Comparison of ENCODE assay signal across 8 mouse cellular contexts in the genomic region with DNA sequence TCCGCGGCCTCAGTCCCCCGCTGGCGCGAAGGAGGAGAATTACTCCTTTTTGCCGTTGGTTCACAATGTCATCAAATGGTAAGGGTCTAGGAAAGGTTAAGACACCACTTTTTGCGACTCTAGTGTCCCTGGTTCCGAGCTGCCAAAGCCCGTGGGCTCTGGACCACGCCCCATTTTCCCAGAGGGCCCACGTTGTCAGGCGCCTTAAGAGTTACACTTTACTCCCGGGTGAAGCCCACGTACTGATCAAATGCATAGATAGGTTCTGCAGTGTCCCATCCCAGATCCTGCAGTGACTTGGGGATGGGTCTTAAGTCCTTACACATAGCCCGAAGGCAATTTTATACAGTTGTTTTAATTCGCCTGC. TPM values are rescaled to one million over a fixed set of nuclear protein-coding genes. Genes with fewer than 3 reads are reported as not detected.
DNase-seq lines count a peak whose midpoint lies in the region; ATAC-seq and TF ChIP-seq lines count a peak whose summit lies in the region.

No protein-coding gene starts in this region.

- H3ac ChIP-seq in myocyte (ENCODE audit: control insufficient read depth, insufficient read length): peak overlapping the region; percentile 85

- H3K9ac ChIP-seq in embryonic facial prominence, embryonic 13.5 days: peak overlapping the region; percentile 98
- H3K9ac ChIP-seq in limb, embryonic 12.5 days (replicated peaks): peak overlapping the region; percentile 96

- peaks cover 26% of the 10 kb centered on the region for H3K79me2 ChIP-seq in myocyte (ENCODE audit: control insufficient read depth, insufficient read depth)

- H3K27ac ChIP-seq in embryonic facial prominence, embryonic 13.5 days: peak overlapping the region; percentile 76
- H3K27ac ChIP-seq in limb, embryonic 12.5 days: peak overlapping the region; percentile 67

- DNase-seq in gastrocnemius, adult 18-20 months (ENCODE audit: low spot score): peak; percentile 9
- DNase-seq in gastrocnemius, postnatal 36 days: no peak
- peak; percentile 46 for DNase-seq in 416B (ENCODE audit: low read depth)
- no peak for DNase-seq in frontal cortex, adult 2 months (ENCODE audit: extremely low spot score in 1 of 2, low spot score in 1 of 2)
- DNase-seq in gastrocnemius, postnatal 14 days: no peak

- peaks cover 22% of the 10 kb centered on the region for H3K4me1 ChIP-seq in embryonic facial prominence, embryonic 13.5 days
- peaks cover 16% of the 10 kb centered on the region; the same call in 1 of the 2 replicates for H3K4me1 ChIP-seq in limb, embryonic 12.5 days (replicated peaks)

- intact Hi-C loops in gastrocnemius, postnatal 36 days (cut with DNase I): no loop called here
- intact Hi-C loops in gastrocnemius, postnatal 14 days (cut with DNase I; ENCODE audit: low total_unique reads): no loop called here

- H3K36me3 ChIP-seq in embryonic facial prominence, embryonic 13.5 days: no peaks in the 10 kb centered on the region
- no peaks in the 10 kb centered on the region; the same call in 1 of the 2 replicates for H3K36me3 ChIP-seq in limb, embryonic 12.5 days
- no peaks in the 10 kb centered on the region for H3K36me3 ChIP-seq in myocyte (ENCODE audit: control insufficient read depth, insufficient read depth)

- no peak for TF ChIP-seq POLR2A in myocyte (IDR thresholded peaks at IDR 0.05; ENCODE audit: insufficient read length, low read depth)

- no peak for ATAC-seq in embryonic facial prominence, embryonic 13.5 days (ENCODE audit: insufficient number of reproducible peaks, insufficient read depth, low FRiP score, low TSS enrichment, low read depth)
- ATAC-seq in limb, embryonic 12.5 days (ENCODE audit: insufficient number of reproducible peaks, insufficient read depth, low FRiP score, low TSS enrichment, low read depth): no peak

- H3K9me3 ChIP-seq in embryonic facial prominence, embryonic 13.5 days: no peaks in the 10 kb centered on the region
- no peaks in the 10 kb centered on the region for H3K9me3 ChIP-seq in limb, embryonic 12.5 days

- H3K27me3 ChIP-seq in embryonic facial prominence, embryonic 13.5 days: no peaks in the 10 kb centered on the region
- H3K27me3 ChIP-seq in limb, embryonic 12.5 days: no peaks in the 10 kb centered on the region
- no peaks in the 10 kb centered on the region for H3K27me3 ChIP-seq in myocyte (ENCODE audit: control insufficient read depth, insufficient read depth, insufficient read length)

- WGBS in embryonic facial prominence, embryonic 13.5 days: 3% methylated on average over 16 of the region's 16 CpGs
- WGBS in limb, embryonic 12.5 days: 3% methylated on average over 16 of the region's 16 CpGs

- peak overlapping the region; percentile 98 for H3K4me3 ChIP-seq in embryonic facial prominence, embryonic 13.5 days
- peak overlapping the region; percentile 89 for H3K4me3 ChIP-seq in limb, embryonic 12.5 days (replicated peaks)
- peak overlapping the region; percentile 81 for H3K4me3 ChIP-seq in myocyte

- peak overlapping the region; percentile 83 for H3K4me2 ChIP-seq in embryonic facial prominence, embryonic 13.5 days
- peak overlapping the region; percentile 84 for H3K4me2 ChIP-seq in limb, embryonic 12.5 days
- peak overlapping the region; percentile 99 for H3K4me2 ChIP-seq in myocyte (ENCODE audit: low read depth)

TF ChIP-seq in myocyte, 11 proteins besides CTCF, POLR2A, EP300 and RAD21:
- TF ChIP-seq E2F4 (IDR thresholded peaks at IDR 0.05; ENCODE audit: insufficient read depth): no peak
- no peak for TF ChIP-seq MYOD1 (IDR thresholded peaks at IDR 0.05; ENCODE audit: control insufficient read depth in 1 of 3, insufficient read length in 2 of 3, low read depth in 2 of 3)
- no peak for TF ChIP-seq SRF (IDR thresholded peaks at IDR 0.05; ENCODE audit: control insufficient read depth, insufficient read length, low read depth)
- no peak for TF ChIP-seq REST (IDR thresholded peaks at IDR 0.05; ENCODE audit: insufficient read depth, insufficient read length)
- no peak for TF ChIP-seq CEBPB (IDR thresholded peaks at IDR 0.05; ENCODE audit: insufficient read depth, poor library complexity, severe bottlenecking)
- TF ChIP-seq POLR2AphosphoS2 (IDR thresholded peaks at IDR 0.05; ENCODE audit: insufficient read length, low read depth): no peak
- no peak for TF ChIP-seq TCF3 (IDR thresholded peaks at IDR 0.05; ENCODE audit: insufficient read length, low read depth)
- no peak for TF ChIP-seq USF1 (IDR thresholded peaks at IDR 0.05; ENCODE audit: low read depth)
- no peak for TF ChIP-seq MAX (IDR thresholded peaks at IDR 0.05; ENCODE audit: low read depth)
- no peak for TF ChIP-seq MYOG (IDR thresholded peaks at IDR 0.05; ENCODE audit: control insufficient read depth in 1 of 3, insufficient read depth in 1 of 3, insufficient read length in 2 of 3, low read depth in 2 of 3)
- no peak for TF ChIP-seq TCF12 (IDR thresholded peaks at IDR 0.05; ENCODE audit: insufficient read depth, poor library complexity, severe bottlenecking)

RNA-seq across cellular contexts. Expression of a gene that starts 0.4 kb away (rescaled TPM):
- 10 to 100 TPM; 21.8 to 22.3 TPM for total RNA-seq in gastrocnemius, adult 18-20 months (2021)
- 10 to 100 TPM; 15.3 to 17.9 TPM for total RNA-seq in gastrocnemius, postnatal 36 days (2021)
- polyA plus RNA-seq in embryonic facial prominence, embryonic 13.5 days (2015; fragmentation: Nextera tagmentation; extraction: Ambion mirVana): 35.9 and 40.0 TPM in 2 replicates
- 37.7 and 40.7 TPM in 2 replicates for polyA plus RNA-seq in limb, embryonic 12.5 days (2016; fragmentation: Nextera tagmentation; extraction: Ambion mirVana)
- polyA plus RNA-seq in myocyte (2012; fragmentation: generic; extraction: Trizol): 41.6 TPM
- 43.6 and 44.0 TPM in 2 replicates for polyA plus RNA-seq in frontal cortex, adult 2 months (2012; rRNA removed)
- total RNA-seq in gastrocnemius, postnatal 14 days (2021): 10 to 100 TPM; 14.0 to 15.3 TPM

RNA-seq across cellular contexts. Expression of a gene that starts 16.4 kb away (rescaled TPM):
- 1 to 10 TPM; 1.9 to 5.2 TPM for total RNA-seq in gastrocnemius, adult 18-20 months (2021)
- 1 to 10 TPM; 1.3 to 2.1 TPM for total RNA-seq in gastrocnemius, postnatal 36 days (2021)
- 2.8 and 3.2 TPM in 2 replicates for polyA plus RNA-seq in embryonic facial prominence, embryonic 13.5 days (2015; fragmentation: Nextera tagmentation; extraction: Ambion mirVana)
- 1.5 and 1.7 TPM in 2 replicates for polyA plus RNA-seq in limb, embryonic 12.5 days (2016; fragmentation: Nextera tagmentation; extraction: Ambion mirVana)
- polyA plus RNA-seq in myocyte (2012; fragmentation: generic; extraction: Trizol): 0.04 TPM
- 3.0 and 4.4 TPM in 2 replicates for polyA plus RNA-seq in frontal cortex, adult 2 months (2012; rRNA removed)
- total RNA-seq in gastrocnemius, postnatal 14 days (2021): 1 to 10 TPM; 1.5 to 1.8 TPM

Comparison
In these comparisons a context has a peak if more than half of its experiments do, and no peak if none do; other contexts are left out.
1. DNase-seq: peak in gastrocnemius, adult 18-20 months (single experiment) and 416B (single experiment); none in gastrocnemius, postnatal 36 days (0 of 2), frontal cortex, adult 2 months (0 of 2) and gastrocnemius, postnatal 14 days (single experiment).
2. Peak in every context shown above with its lines, with median percentiles within 50 percentile points of each other: H3K4me2 ChIP-seq and H3K4me3 ChIP-seq.